26 mouse cellular contexts compared by ENCODE assay signal in the genomic region with DNA sequence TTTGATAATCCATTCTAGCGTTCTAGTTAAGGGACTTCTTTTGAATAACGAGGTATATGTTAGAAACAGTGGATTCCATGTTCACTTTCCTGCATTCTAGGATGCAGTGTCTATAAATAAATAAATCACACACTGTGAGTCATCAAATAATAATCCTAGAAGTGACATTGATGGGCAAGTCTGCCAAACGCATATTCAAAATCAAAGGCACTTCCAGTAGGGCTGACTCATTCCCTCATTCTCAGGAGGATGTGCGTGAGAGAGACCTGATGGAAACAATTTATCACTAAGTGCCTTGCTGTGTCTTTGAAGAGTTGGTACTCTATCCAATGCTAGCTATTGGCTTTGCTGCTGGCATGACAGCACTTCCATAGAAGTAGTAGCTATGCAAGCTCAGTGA.
"Had no signal": no experiment of that assay in that cellular context is flagged by ENCODE, and none has a peak within 500 bp of the region (broad histone marks: within the 10 kb centered on the region; RNA-seq: fewer than 3 reads in every experiment).

No protein-coding gene starts in this region.

- H3K4me1 ChIP-seq: heart, embryonic 13.5 days; heart, embryonic 15.5 days; hindbrain, embryonic 13.5 days; hindbrain, embryonic 15.5 days; kidney, embryonic 15.5 days; limb, embryonic 13.5 days; limb, embryonic 15.5 days; liver, embryonic 12.5 days had no signal

- H3K27me3 ChIP-seq: heart, embryonic 13.5 days; heart, embryonic 15.5 days; hindbrain, embryonic 13.5 days; hindbrain, embryonic 15.5 days; kidney, embryonic 15.5 days; limb, embryonic 13.5 days; limb, embryonic 15.5 days; liver, embryonic 12.5 days had no signal

- H3K4me2 ChIP-seq: heart, embryonic 11.5 days; heart, embryonic 13.5 days; heart, embryonic 15.5 days; hindbrain, embryonic 13.5 days; hindbrain, embryonic 15.5 days; kidney, embryonic 15.5 days; limb, embryonic 13.5 days; limb, embryonic 15.5 days; liver, embryonic 12.5 days had no signal

- H3K4me3 ChIP-seq: heart, adult 2 months; heart, embryonic 13.5 days; heart, embryonic 15.5 days; hindbrain, embryonic 13.5 days; hindbrain, embryonic 15.5 days; kidney, embryonic 15.5 days; layer of hippocampus, adult 2 months; left cerebral cortex, adult 2 months; limb, embryonic 13.5 days; limb, embryonic 15.5 days; liver, embryonic 12.5 days had no signal

- H3K9ac ChIP-seq: heart, embryonic 13.5 days; heart, embryonic 15.5 days; hindbrain, embryonic 13.5 days; hindbrain, embryonic 15.5 days; kidney, embryonic 15.5 days; limb, embryonic 13.5 days; limb, embryonic 15.5 days; liver, embryonic 12.5 days; liver, embryonic 14.5 days had no signal

- H3K9me3 ChIP-seq: heart, embryonic 13.5 days; heart, embryonic 15.5 days; hindbrain, embryonic 13.5 days; hindbrain, embryonic 15.5 days; kidney, embryonic 15.5 days; limb, embryonic 13.5 days; limb, embryonic 15.5 days; liver, embryonic 12.5 days had no signal

- H3K36me3 ChIP-seq: heart, embryonic 13.5 days; heart, embryonic 15.5 days; hindbrain, embryonic 13.5 days; hindbrain, embryonic 15.5 days; kidney, embryonic 15.5 days; limb, embryonic 13.5 days; limb, embryonic 15.5 days; liver, embryonic 12.5 days had no signal

- H3K27ac ChIP-seq: heart, adult 2 months; heart, embryonic 13.5 days; heart, embryonic 15.5 days; hindbrain, embryonic 13.5 days; hindbrain, embryonic 15.5 days; hindbrain, postnatal 0 days; kidney, embryonic 15.5 days; kidney, postnatal 0 days; layer of hippocampus, adult 2 months; left cerebral cortex, adult 2 months; limb, embryonic 13.5 days; limb, embryonic 15.5 days; liver, embryonic 12.5 days; liver, embryonic 14.5 days had no signal

- DNase-seq: gastrocnemius, postnatal 14 days; gastrocnemius, postnatal 36 days; heart, adult 11 months; heart, adult 2 months; heart, postnatal 14 days; heart, postnatal 36 days; kidney, adult 11 months; kidney, adult 2 months; kidney, adult 9 months; kidney, postnatal 14 days; kidney, postnatal 4 days; left cerebral cortex, postnatal 4 days had no signal
